Mouse (Mus musculus) lung, embryonic 14.5 days (tissue): ENCODE measurements around the gene Pja2. TPM values are rescaled to one million over a fixed set of nuclear protein-coding genes. Genes with fewer than 3 reads are reported as not detected.

Experiments
- ATAC-seq: fragments of 200-750 bp; cut with Nextera tagmentation; 2 replicates; pipeline ENCODE4 v1.8.0; 2017; ENCODE audit warnings: mild to moderate bottlenecking, moderate TSS enrichment, moderate library complexity; ENCODE audit not compliant: insufficient read depth
- DNase-seq: peaks from one replicate; pipeline ENCODE4 v3.0.0-alpha.2; 2015
- H3K27ac ChIP-seq: fragments of 300-500 bp; sonication (generic); 2 replicates; pipeline ENCODE4 v1.5.1; 2014; ENCODE audit warnings: low read depth, mild to moderate bottlenecking, moderate library complexity
- H3K27me3 ChIP-seq: fragments of 300-500 bp; sonication (generic); 2 replicates; pipeline ENCODE4 v1.6.1; 2014; ENCODE audit warnings: low read length, control low read depth; ENCODE audit not compliant: insufficient read depth
- H3K36me3 ChIP-seq: fragments of 300-500 bp; sonication (generic); 2 replicates; pipeline ENCODE4 v1.6.1; 2014; ENCODE audit warnings: control low read depth; ENCODE audit not compliant: insufficient read depth
- H3K4me1 ChIP-seq: fragments of 300-500 bp; sonication (generic); 2 replicates; pipeline ENCODE4 v1.6.1; 2014; ENCODE audit warnings: antibody characterized with exemption, control low read depth; ENCODE audit not compliant: insufficient read depth
- H3K4me2 ChIP-seq: fragments of 300-500 bp; sonication (generic); 2 replicates; pipeline ENCODE4 v1.6.1; 2014; ENCODE audit warnings: mild to moderate bottlenecking
- H3K4me3 ChIP-seq: fragments of 300-500 bp; sonication (generic); 2 replicates; pipeline ENCODE4 v1.5.1; 2014; ENCODE audit warnings: low read depth, low read length
- H3K9ac ChIP-seq: fragments of 300-500 bp; sonication (generic); 2 replicates; pipeline ENCODE4 v1.6.1; 2014
- H3K9me3 ChIP-seq: fragments of 300-500 bp; sonication (generic); 2 replicates; pipeline ENCODE4 v1.6.1; 2016; ENCODE audit warnings: low read depth, low read length, control low read depth
- CTCF ChIP-seq: IDR thresholded peaks from 2 replicates; pipeline ENCODE4 v1.5.1; 2016; ENCODE audit warnings: antibody characterized with exemption, low read depth
- WGBS: fragments of 180-500 bp; shearing (Covaris S2); extraction: QIAGEN DNeasy Blood & Tissue Kit; methylation state at CpG from one replicate; pipeline ENCODE4 v1.1.7; 2014; 5-methylcytosine and 5-hydroxymethylcytosine counted together
- polyA plus RNA-seq: library from polyadenylated mRNA; unstranded; fragments of >200 nt; fragmentation: Nextera tagmentation; extraction: Ambion mirVana; gene quantifications from 2 replicates; pipeline ENCODE4 v1.2.1, GENCODE M21; 2014

Pja2 gene
- polyA plus RNA-seq, 1 experiment from 2014 or later: 68.4 TPM

DNA sequence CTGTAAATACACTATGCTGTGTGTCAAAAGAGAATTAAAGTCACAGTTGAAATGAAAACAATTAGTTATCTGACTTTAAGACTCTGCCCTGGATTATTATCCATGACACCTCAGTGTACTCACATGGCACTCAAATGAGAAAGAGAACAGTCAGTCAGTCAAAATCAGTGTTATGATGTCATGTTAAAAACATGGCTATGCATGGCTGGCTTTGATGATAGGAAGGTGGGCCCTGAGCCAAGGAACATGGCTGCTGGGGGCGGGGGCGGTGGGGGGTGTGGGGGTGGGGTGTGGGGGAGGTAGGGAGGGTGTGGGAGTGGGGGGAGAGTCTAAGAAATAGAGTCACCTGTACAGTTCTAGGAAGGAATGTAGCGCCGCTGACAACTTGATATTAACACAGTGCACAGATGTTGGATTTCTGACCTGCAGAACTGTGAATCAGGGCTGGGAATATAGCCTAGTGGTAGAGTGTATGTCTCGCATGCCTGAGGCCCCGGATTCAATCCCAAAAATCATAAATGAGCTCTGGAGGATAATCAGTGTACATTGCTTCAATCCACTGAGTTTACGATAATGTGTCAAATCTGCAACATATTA is 13.0 kb upstream of the Pja2 start:
- no peak for DNase-seq
- no peaks in the 10 kb centered on the region for H3K27me3 ChIP-seq
- H3K27ac ChIP-seq: no peak overlapping the region
- no peaks in the 10 kb centered on the region for H3K36me3 ChIP-seq
- H3K9ac ChIP-seq: no peak overlapping the region
- ATAC-seq: no peak
- no peaks in the 10 kb centered on the region for H3K4me1 ChIP-seq
- no peak overlapping the region for H3K4me2 ChIP-seq
- H3K9me3 ChIP-seq: no peaks in the 10 kb centered on the region
- H3K4me3 ChIP-seq: no peak overlapping the region
- 63% methylated on average over 7 of the region's 7 CpGs for WGBS
- no peak for TF ChIP-seq CTCF

DNA sequence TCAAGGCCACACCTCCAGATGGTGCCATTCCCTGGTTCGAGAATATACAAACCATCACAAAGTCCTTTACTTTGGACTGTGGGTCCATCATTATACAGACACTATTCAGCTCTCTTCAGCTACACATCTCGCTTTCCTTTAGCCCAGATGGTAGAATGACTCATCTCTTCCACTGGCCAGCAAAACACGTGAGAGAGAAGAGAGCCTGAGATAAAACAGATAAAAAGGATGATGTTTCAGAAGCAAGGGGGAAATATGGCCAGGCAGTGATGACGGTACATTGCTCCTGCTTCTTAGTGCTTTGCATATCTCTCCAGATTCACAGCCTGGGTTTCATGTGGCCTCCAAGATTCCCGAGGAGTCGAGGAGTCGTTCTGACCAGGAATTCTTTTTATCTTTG is 10.0 kb upstream of the Pja2 start:
- Histone ChIP-seq H3K9ac (no peak overlapping the region), H3K4me2 (no peak overlapping the region), H3K27me3 (no peaks in the 10 kb centered on the region), H3K27ac (no peak overlapping the region), H3K4me1 (no peaks in the 10 kb centered on the region), H3K36me3 (no peaks in the 10 kb centered on the region), H3K9me3 (no peaks in the 10 kb centered on the region), H3K4me3 (no peak overlapping the region)
- no peak for ATAC-seq
- 39% methylated on average over 7 of the region's 7 CpGs for WGBS
- no peak for TF ChIP-seq CTCF
- DNase-seq: no peak

DNA sequence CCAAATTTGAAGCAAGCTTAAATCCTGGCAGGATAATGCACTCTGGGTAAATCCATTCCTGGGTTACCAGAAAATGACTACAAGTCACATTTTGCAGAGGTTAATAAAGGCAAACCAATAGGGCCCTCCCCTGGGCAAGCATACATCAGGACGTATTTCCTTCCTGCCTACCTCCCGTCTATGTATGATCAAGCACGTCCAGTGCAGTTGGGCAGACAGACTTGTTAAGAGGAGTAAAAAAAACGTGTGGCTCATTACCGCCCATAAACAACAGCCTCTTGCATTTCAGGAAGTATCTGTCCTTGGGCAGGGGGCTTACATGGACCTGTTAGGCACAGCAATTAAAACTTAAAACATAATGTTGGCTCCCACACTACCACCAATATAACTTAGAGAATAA is 8.0 kb upstream of the Pja2 start:
- TF ChIP-seq CTCF: no peak
- no peaks in the 10 kb centered on the region for H3K27me3 ChIP-seq
- ATAC-seq: no peak
- no peaks in the 10 kb centered on the region for H3K4me1 ChIP-seq
- H3K4me2 ChIP-seq: no peak overlapping the region
- no peak for DNase-seq
- WGBS: 49% methylated on average over 5 of the region's 5 CpGs
- no peaks in the 10 kb centered on the region for H3K9me3 ChIP-seq
- no peak overlapping the region for H3K27ac ChIP-seq
- no peak overlapping the region for H3K4me3 ChIP-seq
- H3K36me3 ChIP-seq: no peaks in the 10 kb centered on the region
- H3K9ac ChIP-seq: no peak overlapping the region

DNA sequence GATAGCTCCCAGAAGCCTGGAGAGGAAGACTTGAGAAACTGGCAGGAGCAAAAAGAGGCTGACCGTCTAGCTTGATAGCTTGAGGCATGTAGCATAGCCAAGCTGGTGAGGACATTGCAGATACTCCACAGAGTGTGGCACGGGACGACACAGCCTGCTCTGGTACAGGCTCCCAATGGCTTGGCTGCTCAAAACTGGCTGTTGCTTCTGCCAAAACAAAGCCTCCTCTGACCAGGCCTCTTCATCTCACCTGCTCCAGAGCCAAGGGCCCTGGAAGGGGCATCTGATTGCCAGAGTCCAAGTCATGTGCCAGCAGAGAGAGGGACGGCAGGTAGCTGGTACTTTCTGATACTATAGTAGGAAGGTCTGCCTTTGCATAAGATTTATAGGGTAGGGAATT is 5.5 kb upstream of the Pja2 start:
- ATAC-seq (no peak), DNase-seq (no peak)
- H3K9me3 ChIP-seq: no peaks in the 10 kb centered on the region
- no peak overlapping the region for H3K27ac ChIP-seq
- H3K4me1 ChIP-seq: no peaks in the 10 kb centered on the region
- H3K4me2 ChIP-seq: no peak overlapping the region
- no peaks in the 10 kb centered on the region for H3K27me3 ChIP-seq
- H3K36me3 ChIP-seq: no peaks in the 10 kb centered on the region
- H3K9ac ChIP-seq: no peak overlapping the region
- 71% methylated on average over 4 of the region's 4 CpGs for WGBS
- TF ChIP-seq CTCF: no peak
- H3K4me3 ChIP-seq: no peak overlapping the region

DNA sequence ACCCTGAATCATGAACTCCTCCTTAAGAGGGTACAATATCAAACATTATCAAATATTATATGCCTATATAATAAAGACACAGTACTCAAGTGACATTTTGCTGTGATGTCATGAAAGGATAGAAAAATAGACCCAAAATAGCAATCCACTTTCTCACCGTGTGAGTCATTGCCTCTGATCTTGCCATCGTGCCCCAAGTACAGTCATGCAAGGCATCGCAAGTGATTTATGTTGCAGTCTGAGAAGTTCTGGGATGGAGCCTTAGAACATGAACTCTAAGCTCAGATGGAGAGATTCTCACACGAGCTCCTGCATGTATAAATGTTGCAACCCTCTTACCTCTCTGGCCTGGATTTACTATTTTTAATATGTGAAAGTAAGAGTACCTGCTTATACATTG is 2.2 kb upstream of the Pja2 start:
- H3K9ac ChIP-seq: no peak overlapping the region
- H3K4me2 ChIP-seq: no peak overlapping the region
- DNase-seq (no peak), ATAC-seq (no peak)
- H3K4me1 ChIP-seq: no peaks in the 10 kb centered on the region
- no peak overlapping the region for H3K4me3 ChIP-seq
- TF ChIP-seq CTCF: no peak
- no peaks in the 10 kb centered on the region for H3K36me3 ChIP-seq
- no peaks in the 10 kb centered on the region for H3K27me3 ChIP-seq
- H3K27ac ChIP-seq: no peak overlapping the region
- H3K9me3 ChIP-seq: no peaks in the 10 kb centered on the region
- WGBS: 81% methylated on average over 4 of the region's 4 CpGs

DNA sequence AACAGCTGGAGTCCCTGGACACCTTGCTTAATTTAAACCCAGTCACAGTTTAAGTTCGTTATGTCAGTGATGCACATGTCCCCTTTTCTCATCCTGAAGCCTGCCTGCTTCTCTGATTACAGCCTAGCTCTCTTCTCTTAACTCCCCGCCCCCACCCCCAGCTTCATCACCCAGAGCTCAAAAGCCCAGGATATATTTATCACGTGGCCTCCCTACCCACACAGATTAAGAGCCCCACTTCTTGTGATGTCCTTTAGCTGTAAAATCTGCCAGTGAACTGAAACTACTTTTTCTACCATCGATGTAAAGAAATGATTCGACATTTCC is 1.0 kb upstream of the Pja2 start:
- WGBS: 12% methylated on average over 5 of the region's 5 CpGs
- H3K4me1 ChIP-seq: no peaks in the 10 kb centered on the region
- no peak for ATAC-seq
- no peak for DNase-seq
- peak overlapping the region; percentile 84 for H3K4me2 ChIP-seq
- no peaks in the 10 kb centered on the region for H3K9me3 ChIP-seq
- peak overlapping the region; percentile 67 for H3K9ac ChIP-seq
- no peak for TF ChIP-seq CTCF
- H3K27ac ChIP-seq: peak overlapping the region; percentile 82; the same call in 1 of the 2 replicates
- peak overlapping the region; percentile 97 for H3K4me3 ChIP-seq
- H3K36me3 ChIP-seq: no peaks in the 10 kb centered on the region
- no peaks in the 10 kb centered on the region for H3K27me3 ChIP-seq

DNA sequence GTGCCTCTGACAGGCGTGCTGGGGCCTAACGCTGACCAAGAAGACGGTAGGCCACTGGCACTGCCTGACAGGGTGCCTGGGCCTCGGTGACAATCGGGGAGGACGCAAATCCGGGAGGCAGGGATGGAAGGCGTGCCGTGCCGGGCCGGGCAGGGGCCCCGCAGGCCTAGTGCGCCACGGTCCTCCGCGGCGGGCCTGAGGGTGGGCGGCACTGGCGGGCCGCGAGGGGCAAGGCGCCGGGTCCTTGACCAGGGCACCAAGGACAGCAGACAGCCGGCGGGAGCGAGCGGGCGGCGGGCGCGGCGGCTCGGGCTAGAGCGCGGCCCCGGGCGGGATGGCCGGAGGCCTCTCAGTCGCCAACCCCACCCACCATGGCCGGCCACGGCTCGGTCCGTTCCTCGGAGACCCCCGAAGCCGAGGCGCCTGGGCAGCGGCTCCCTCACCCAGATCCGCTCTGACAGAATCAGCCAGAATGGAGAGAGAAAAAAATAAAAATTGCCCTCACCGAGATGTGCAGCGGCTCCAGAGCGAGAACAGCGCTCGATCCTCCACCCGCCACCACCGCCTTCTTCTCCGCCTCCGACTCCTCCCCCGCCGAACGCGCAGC is 322 bp downstream of the Pja2 start:
- peak overlapping the region; percentile 64 for H3K4me2 ChIP-seq
- H3K4me1 ChIP-seq: no peaks in the 10 kb centered on the region
- H3K36me3 ChIP-seq: no peaks in the 10 kb centered on the region
- ATAC-seq (peak; percentile 53; the same call in 1 of the 2 replicates), DNase-seq (no peak)
- H3K9ac ChIP-seq: peak overlapping the region; percentile 92
- TF ChIP-seq CTCF: no peak
- H3K9me3 ChIP-seq: no peaks in the 10 kb centered on the region
- peak overlapping the region; percentile 97 for H3K4me3 ChIP-seq
- no peaks in the 10 kb centered on the region for H3K27me3 ChIP-seq
- H3K27ac ChIP-seq: peak overlapping the region; percentile 98
- under 1% methylated on average over 62 of the region's 62 CpGs for WGBS

DNA sequence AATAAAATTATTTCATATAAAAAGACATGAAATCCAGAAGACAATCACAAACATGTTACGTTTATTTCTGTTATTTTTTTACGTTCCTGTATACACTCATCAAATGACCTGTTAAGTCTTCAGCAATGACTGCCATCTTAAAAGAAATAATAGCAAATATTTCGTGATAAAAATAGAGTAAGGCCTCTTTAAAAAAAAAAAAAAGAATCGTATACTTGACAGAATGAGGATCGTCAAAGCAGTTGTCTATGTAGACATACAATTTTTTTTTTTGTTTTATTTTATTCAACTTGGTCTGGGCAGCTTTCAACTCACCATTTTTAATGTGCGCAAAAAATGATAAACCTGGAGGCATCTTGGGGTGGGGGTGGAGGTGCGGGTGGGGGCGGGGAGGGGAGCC is 831 bp downstream of the Pja2 start:
- ATAC-seq (no peak), DNase-seq (no peak)
- TF ChIP-seq CTCF: no peak
- H3K27ac ChIP-seq: peak overlapping the region; percentile 98
- 14% methylated on average over 8 of the region's 8 CpGs for WGBS
- no peaks in the 10 kb centered on the region for H3K36me3 ChIP-seq
- H3K27me3 ChIP-seq: no peaks in the 10 kb centered on the region
- peak overlapping the region; percentile 64 for H3K4me2 ChIP-seq
- H3K4me3 ChIP-seq: peak overlapping the region; percentile 97
- H3K9ac ChIP-seq: peak overlapping the region; percentile 92
- H3K4me1 ChIP-seq: no peaks in the 10 kb centered on the region
- no peaks in the 10 kb centered on the region for H3K9me3 ChIP-seq
